Mouse (Mus musculus): ENCODE data around the gene Fbrs. TPM values are rescaled to one million over a fixed set of nuclear protein-coding genes. Genes with fewer than 3 reads are reported as not detected.

Gene Fbrs
- total RNA-seq (2014; rRNA removed) (23.7 and 31.9 TPM in 2 replicates), polyA plus RNA-seq (2015; fragmentation: Nextera tagmentation; extraction: Ambion mirVana) (6.6 and 10.6 TPM in 2 replicates)

DNA sequence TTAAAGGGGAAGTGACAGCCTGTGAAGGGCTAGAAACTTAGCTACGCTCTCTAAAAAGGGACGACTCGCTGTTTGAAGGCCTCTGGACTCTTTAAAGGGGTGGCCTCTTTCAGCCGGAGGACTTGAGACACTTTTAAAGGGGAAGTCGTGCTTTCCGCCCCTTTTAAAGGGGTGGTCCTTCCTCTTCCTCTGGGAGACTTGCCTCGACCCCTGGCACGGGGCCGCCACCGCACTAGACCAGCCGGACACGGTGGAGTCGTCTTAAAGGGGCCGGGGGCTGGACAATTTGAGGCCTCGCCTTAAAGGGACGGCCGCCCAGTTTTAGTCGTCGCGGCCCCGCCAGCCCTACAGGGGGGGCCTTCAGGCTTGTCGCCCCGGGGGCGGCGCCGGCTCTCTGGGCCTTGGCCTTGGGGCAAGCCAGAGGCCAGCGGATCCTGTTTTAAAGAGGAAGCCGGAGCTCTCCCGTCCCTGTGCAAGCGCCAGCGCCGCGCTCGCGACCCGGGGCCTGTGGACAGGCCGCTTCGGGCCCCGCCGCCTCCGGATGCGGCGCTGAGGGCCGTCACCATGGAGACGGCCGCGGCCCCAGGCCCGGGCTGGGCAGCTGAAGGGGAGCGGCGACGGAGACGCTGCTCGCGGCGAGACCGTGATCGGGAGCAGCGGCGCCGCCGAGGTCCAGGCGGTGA is at the start of gene Fbrs:
Fbrs (plus strand) TSS at position 565 of the 683 bp plus-strand sequence.
- DNase-seq: no peak
- Histone ChIP-seq H3K27me3 (ENCODE audit: insufficient read depth, low read length) (no peaks in the 10 kb centered on the region), H3K27ac (ENCODE audit: low read depth, low read length) (peak within 1 kb of the TSS; percentile 97), H3K4me1 (ENCODE audit: insufficient read depth) (peaks cover 12% of the 10 kb centered on the region), H3K36me3 (ENCODE audit: insufficient read depth) (peaks cover 48% of the 10 kb centered on the region), H3K4me3 (ENCODE audit: low read depth, low read length) (peak within 1 kb of the TSS; percentile 97), H3K9me3 (ENCODE audit: low read length) (no peaks in the 10 kb centered on the region), H3K9ac (peak within 1 kb of the TSS; percentile 95), H3K4me2 (ENCODE audit: low read depth) (peak within 1 kb of the TSS; percentile 91)
- under 1% methylated on average over 61 of the region's 62 CpGs for WGBS
- no peak for TF ChIP-seq CTCF (IDR thresholded peaks at IDR 0.05; ENCODE audit: low read depth)
- peak; percentile 73 for ATAC-seq

DNA sequence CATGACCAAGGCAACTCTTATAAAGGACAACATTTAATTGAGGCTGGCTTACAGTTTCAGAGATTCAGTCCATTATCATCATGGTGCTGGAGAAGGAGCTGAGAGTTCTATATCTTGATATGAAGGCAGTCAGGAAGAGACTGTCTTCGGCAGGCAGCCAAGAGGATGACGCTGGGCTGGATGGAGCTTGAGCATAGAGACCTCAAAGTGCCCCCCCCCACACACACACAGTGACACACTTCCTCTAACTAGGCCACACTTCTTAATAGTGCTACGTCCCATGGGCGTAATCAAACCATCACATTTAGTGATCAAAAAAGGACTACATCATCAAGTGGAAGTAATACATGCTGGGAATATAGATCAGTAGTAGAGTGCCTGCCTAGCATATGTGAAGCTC is 43.8 kb upstream of the Fbrs start:
- no peaks in the 10 kb centered on the region for H3K9me3 ChIP-seq (ENCODE audit: low read length)
- H3K4me3 ChIP-seq (ENCODE audit: low read depth, low read length): no peak overlapping the region
- ATAC-seq: no peak
- no peak for TF ChIP-seq CTCF (IDR thresholded peaks at IDR 0.05; ENCODE audit: low read depth)
- H3K9ac ChIP-seq: no peak overlapping the region
- no peaks in the 10 kb centered on the region for H3K27me3 ChIP-seq (ENCODE audit: insufficient read depth, low read length)
- H3K4me1 ChIP-seq (ENCODE audit: insufficient read depth): no peaks in the 10 kb centered on the region
- no peak overlapping the region for H3K27ac ChIP-seq (ENCODE audit: low read depth, low read length)
- no peak overlapping the region for H3K4me2 ChIP-seq (ENCODE audit: low read depth)
- WGBS: 90% methylated on average over 4 of the region's 4 CpGs
- DNase-seq: no peak
- no peaks in the 10 kb centered on the region for H3K36me3 ChIP-seq (ENCODE audit: insufficient read depth)

DNA sequence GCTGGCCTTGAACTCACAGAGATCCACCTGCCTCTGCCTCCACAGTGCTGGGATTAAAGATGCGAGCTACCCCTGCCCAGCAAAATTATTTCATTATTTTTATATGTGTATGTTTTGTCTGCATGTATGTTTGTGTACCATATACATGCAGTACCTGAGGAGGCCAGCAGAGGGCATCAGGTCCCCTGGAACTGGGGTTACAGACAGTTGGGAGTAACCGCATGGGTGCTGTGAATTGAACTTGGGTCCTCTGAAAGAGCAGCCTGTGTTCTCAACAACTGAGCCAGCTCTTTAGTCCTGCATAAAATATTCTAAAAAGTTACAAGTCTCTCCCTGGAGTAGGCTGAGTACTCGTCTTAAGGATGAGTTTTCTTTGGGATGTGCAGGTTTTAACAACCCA is 41.3 kb upstream of the Fbrs start:
- Histone ChIP-seq H3K4me1 (ENCODE audit: insufficient read depth) (no peaks in the 10 kb centered on the region), H3K9me3 (ENCODE audit: low read length) (no peaks in the 10 kb centered on the region)
- 87% methylated on average over 3 of the region's 3 CpGs for WGBS

DNA sequence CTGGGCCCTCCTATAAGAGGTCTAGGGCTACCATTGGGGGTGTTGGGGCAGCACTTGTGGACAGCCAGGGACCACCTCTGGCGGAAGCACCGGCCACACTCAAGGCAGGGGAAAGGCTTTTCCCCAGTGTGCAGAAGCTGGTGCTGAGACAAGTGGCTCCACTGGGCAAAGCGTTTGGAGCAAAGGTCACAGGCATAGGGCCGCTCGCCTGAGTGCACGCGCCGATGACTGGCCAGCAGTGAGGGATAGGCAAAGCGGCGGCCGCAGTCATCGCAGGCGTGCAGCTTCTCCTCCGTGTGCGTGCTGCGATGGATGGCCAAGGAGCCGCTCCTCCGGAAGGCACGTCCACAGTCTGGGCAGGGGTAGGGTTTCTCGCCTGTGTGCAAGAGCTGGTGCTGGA is 35.0 kb upstream of the Fbrs start:
- DNase-seq (no peak), ATAC-seq (no peak)
- no peak for TF ChIP-seq CTCF (IDR thresholded peaks at IDR 0.05; ENCODE audit: low read depth)
- Histone ChIP-seq H3K36me3 (ENCODE audit: insufficient read depth) (peaks cover 31% of the 10 kb centered on the region), H3K4me2 (ENCODE audit: low read depth) (no peak overlapping the region), H3K27me3 (ENCODE audit: insufficient read depth, low read length) (no peaks in the 10 kb centered on the region), H3K9ac (no peak overlapping the region), H3K4me1 (ENCODE audit: insufficient read depth) (no peaks in the 10 kb centered on the region), H3K9me3 (ENCODE audit: low read length) (no peaks in the 10 kb centered on the region), H3K4me3 (ENCODE audit: low read depth, low read length) (no peak overlapping the region), H3K27ac (ENCODE audit: low read depth, low read length) (no peak overlapping the region)
- 94% methylated on average over 20 of the region's 20 CpGs for WGBS

More for the DNA sequence above, 41.3 kb upstream of the Fbrs start:
- ATAC-seq (no peak), DNase-seq (no peak)
- TF ChIP-seq CTCF (IDR thresholded peaks at IDR 0.05; ENCODE audit: low read depth): peak; percentile 50
- Histone ChIP-seq H3K4me2 (ENCODE audit: low read depth) (no peak overlapping the region), H3K36me3 (ENCODE audit: insufficient read depth) (peaks cover 6% of the 10 kb centered on the region), H3K4me3 (ENCODE audit: low read depth, low read length) (no peak overlapping the region), H3K27me3 (ENCODE audit: insufficient read depth, low read length) (no peaks in the 10 kb centered on the region), H3K27ac (ENCODE audit: low read depth, low read length) (no peak overlapping the region), H3K9ac (no peak overlapping the region)

DNA sequence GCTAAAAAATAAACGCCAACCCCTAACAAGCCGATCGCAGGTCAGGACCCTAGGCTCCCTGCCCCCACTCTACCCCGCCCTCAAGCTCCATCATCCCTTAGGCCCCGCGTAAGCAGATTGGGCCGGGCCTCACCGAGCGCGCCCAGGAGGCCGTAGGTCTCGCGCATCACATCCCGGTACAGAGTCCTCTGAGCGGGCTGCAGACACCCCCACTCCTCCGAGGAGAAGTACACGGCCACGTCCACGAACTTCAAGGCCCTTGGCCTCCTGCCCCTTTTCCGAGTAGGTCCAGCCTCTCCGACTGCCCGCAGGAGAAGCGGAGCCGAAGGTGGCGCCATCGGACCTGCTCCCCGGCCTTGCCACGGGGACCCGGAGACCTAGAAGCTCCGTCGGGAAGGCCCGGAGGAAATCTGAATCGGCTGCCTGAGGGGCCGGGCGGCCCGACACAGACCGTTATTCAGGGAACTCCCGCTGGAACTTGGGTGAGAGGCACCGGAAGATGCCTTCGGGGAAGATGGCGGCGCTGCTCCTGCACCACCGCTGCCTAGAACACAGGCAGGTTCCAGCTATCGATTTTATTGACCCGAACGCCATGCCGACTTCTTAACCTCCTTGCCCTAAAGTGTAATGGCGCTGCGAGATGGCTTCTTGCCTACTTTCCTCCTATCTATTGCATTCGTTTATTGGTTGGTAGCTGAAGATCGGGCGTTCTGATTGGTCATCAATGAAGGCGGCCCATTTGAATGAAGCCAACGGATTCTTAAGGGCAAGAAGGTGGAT is 30.3 kb upstream of the Fbrs start, which contains the start of gene Zfp689:
Zfp689 (minus strand) TSS at position 638 of the 780 bp plus-strand sequence.
- H3K9me3 ChIP-seq (ENCODE audit: low read length): no peaks in the 10 kb centered on the region
- peak within 1 kb of the TSS; percentile 83 for H3K9ac ChIP-seq
- peak within 1 kb of the TSS; percentile 55 for H3K4me2 ChIP-seq (ENCODE audit: low read depth)
- DNase-seq: peak; percentile 98
- H3K4me1 ChIP-seq (ENCODE audit: insufficient read depth): peaks cover 9% of the 10 kb centered on the region; the same call in 1 of the 2 replicates
- peak within 1 kb of the TSS; percentile 96 for H3K4me3 ChIP-seq (ENCODE audit: low read depth, low read length)
- peak; percentile 8; the same call in 1 of the 2 replicates for TF ChIP-seq CTCF (IDR thresholded peaks at IDR 0.05; ENCODE audit: low read depth)
- peaks cover 18% of the 10 kb centered on the region for H3K36me3 ChIP-seq (ENCODE audit: insufficient read depth)
- peak within 1 kb of the TSS; percentile 91 for H3K27ac ChIP-seq (ENCODE audit: low read depth, low read length)
- no peaks in the 10 kb centered on the region for H3K27me3 ChIP-seq (ENCODE audit: insufficient read depth, low read length)
- under 1% methylated on average over 54 of the region's 54 CpGs for WGBS
- ATAC-seq: peak; percentile 97

DNA sequence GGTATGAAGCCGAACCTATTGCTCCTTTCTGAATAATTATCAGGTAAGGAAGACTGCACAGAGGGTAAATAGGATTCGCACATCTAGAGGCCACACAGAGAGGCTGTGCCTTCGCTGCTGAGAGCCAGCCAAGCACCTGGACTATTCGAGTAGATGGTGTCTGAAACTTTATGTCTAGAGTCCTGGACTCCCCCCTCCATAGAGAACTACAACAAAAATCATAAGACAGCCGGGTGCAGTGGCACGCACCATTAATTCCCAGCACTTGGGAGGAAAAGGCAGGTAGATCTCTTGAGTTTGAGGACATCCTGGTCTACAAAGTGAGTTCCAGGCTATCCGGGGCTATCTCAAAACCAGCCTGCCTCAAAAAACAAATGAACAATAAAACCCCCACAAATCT is 29.0 kb upstream of the Fbrs start:
- H3K27me3 ChIP-seq (ENCODE audit: insufficient read depth, low read length): no peaks in the 10 kb centered on the region
- H3K4me3 ChIP-seq (ENCODE audit: low read depth, low read length): peak overlapping the region; percentile 96
- no peak for TF ChIP-seq CTCF (IDR thresholded peaks at IDR 0.05; ENCODE audit: low read depth)
- WGBS: 74% methylated on average over 7 of the region's 7 CpGs
- H3K9me3 ChIP-seq (ENCODE audit: low read length): no peaks in the 10 kb centered on the region
- peaks cover 9% of the 10 kb centered on the region; the same call in 1 of the 2 replicates for H3K4me1 ChIP-seq (ENCODE audit: insufficient read depth)
- no peak overlapping the region for H3K27ac ChIP-seq (ENCODE audit: low read depth, low read length)
- ATAC-seq (no peak), DNase-seq (no peak)
- H3K4me2 ChIP-seq (ENCODE audit: low read depth): peak overlapping the region; percentile 55
- H3K9ac ChIP-seq: peak overlapping the region; percentile 83; the same call in 1 of the 2 replicates
- H3K36me3 ChIP-seq (ENCODE audit: insufficient read depth): peaks cover 8% of the 10 kb centered on the region; the same call in 1 of the 2 replicates

DNA sequence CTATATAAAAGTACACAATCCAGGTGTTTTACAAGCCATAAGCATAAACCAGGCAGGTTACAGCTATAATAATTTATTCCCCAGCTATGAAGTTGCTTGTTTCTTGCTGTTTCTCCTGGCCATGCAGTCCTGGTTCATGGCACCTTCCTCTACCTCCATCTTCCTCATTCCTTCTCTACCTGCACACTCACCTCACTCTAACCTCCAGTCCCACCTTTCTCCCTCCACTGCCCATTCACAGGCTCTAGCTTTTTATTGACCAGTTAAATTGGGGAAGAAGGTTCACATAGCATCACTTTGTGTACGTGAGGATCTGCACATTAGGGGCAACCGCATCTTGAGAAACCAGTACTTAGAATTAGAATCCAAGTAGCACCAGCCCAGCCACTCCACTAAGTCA is 25.9 kb upstream of the Fbrs start:
- 95% methylated on average over 2 of the region's 2 CpGs for WGBS

More for the DNA sequence above, 25.9 kb upstream of the Fbrs start:
- Histone ChIP-seq H3K4me1 (ENCODE audit: insufficient read depth) (peaks cover 9% of the 10 kb centered on the region; the same call in 1 of the 2 replicates), H3K27me3 (ENCODE audit: insufficient read depth, low read length) (no peaks in the 10 kb centered on the region), H3K9ac (no peak overlapping the region), H3K27ac (ENCODE audit: low read depth, low read length) (no peak overlapping the region), H3K4me2 (ENCODE audit: low read depth) (no peak overlapping the region), H3K9me3 (ENCODE audit: low read length) (no peaks in the 10 kb centered on the region), H3K36me3 (ENCODE audit: insufficient read depth) (peaks cover 17% of the 10 kb centered on the region), H3K4me3 (ENCODE audit: low read depth, low read length) (no peak overlapping the region)
- DNase-seq: no peak
- no peak for ATAC-seq
- TF ChIP-seq CTCF (IDR thresholded peaks at IDR 0.05; ENCODE audit: low read depth): no peak

All from forebrain, postnatal 0 days (tissue).